Mouse (Mus musculus) layer of hippocampus, adult 2 months (tissue): ENCODE measurements around the gene Wfdc6a. TPM values are rescaled to one million over a fixed set of nuclear protein-coding genes. Genes with fewer than 3 reads are reported as not detected.

Experiments used
- DNase-seq, 2 experiments: peaks; one replicate each; pipeline ENCODE4 v3.0.0; 2022; ENCODE audit warnings: low spot score in 2 of 2
- H3K27ac ChIP-seq: fragments of 200-600 bp; 2 replicates; pipeline ENCODE4 v1.8.1; 2022
- H3K4me3 ChIP-seq: fragments of 200-600 bp; 2 replicates; pipeline ENCODE4 v1.8.1; 2022; ENCODE audit warnings: mild to moderate bottlenecking
- CTCF ChIP-seq: fragments of 200-600 bp; conservative IDR thresholded peaks from 2 replicates; pipeline ENCODE4 v1.8.1; 2022; ENCODE audit warnings: antibody characterized with exemption, mild to moderate bottlenecking, moderate library complexity
- total RNA-seq, 2 experiments: library from RNA; stranded (reverse); gene quantifications; 2 replicates each; pipeline ENCODE4 v1.2.3; 2021

Wfdc6a gene
- total RNA-seq, 2 experiments from 2014 or later, result not detected

GRCm38 (mm10) chr2:164564346-164564745 is 20.9 kb downstream of the Wfdc6a start:
- H3K27ac ChIP-seq, result no peak overlapping the region
- TF ChIP-seq CTCF, result no peak
- no peak overlapping the region for H3K4me3 ChIP-seq
- no peak for DNase-seq

- H3K4me3 ChIP-seq, result peak overlapping the region; percentile 47
- H3K27ac ChIP-seq, result no peak overlapping the region
- peak; percentile 27 to 49 for DNase-seq
- TF ChIP-seq CTCF, result peak; percentile 81
These were observed 21.8 kb downstream of the Wfdc6a start for GRCm38 (mm10) chr2:164563339-164564038.

DNA sequence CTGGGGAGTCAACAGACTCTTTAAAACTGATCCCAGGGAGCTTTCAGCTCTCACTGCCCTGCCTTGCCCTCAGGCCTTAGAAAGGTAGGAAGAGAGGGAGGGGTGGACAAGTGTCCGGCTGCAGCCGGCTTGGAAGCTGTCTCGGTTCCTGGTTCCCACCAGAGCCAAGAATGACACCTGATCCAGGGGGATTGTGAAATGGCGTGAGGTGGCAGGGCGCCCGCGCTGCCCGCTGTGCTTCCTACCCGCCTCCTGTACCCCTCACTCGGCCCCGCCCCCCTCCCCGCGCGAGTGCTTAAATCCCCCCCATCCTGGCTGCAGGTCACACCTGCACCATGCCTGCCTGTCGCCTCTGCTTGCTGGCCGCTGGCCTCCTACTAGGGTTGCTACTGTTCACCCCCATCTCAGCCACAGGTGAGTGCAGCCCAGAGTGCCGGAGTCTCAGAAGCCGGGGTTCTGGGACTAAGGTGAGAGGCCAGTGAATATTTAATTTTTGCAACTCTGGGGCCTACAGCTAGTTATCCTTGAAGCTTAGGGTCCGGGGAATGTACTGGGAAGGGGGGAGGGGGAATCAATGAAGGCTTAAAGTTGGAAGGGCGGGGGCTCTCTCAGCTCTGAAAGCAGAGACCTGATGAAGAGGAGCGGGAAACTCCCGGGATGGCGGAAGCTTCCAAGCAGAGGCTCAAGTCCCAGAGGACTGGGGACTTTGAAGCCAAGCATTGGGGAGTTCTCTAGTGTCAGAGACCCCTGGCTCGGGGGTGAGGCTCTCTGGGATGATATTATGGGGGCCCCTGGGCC is 22.7 kb downstream of the Wfdc6a start, which contains the start of gene Wfdc2:
TSS of gene Wfdc2 (plus strand) at position 23 of the 798 bp plus-strand sequence.
- H3K27ac ChIP-seq, result no peak within 1 kb of the TSS
- H3K4me3 ChIP-seq, result peak within 1 kb of the TSS; percentile 47
- TF ChIP-seq CTCF, result no peak
- no peak for DNase-seq

DNA sequence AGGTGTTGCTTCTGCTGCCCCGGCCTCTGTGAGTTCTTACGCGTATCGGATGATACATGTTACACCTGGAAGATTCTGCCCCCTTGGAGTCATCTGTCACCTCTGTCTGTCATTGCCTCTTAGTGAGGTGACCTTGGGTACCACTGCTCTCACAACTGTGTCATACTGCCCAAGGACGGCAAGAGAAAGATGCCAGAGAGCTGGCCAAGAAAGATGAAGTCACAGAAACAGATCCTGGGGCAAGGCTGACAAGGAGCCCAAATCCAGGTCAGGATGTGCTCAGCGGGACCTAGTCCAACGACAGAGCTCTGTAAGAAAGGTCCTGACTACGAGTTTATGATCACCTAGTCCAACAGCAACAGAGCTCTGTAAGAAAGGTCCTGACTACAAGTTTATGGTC is 25.1 kb downstream of the Wfdc6a start:
- H3K27ac ChIP-seq, result no peak overlapping the region
- no peak for DNase-seq
- TF ChIP-seq CTCF, result no peak
- no peak overlapping the region for H3K4me3 ChIP-seq

DNA sequence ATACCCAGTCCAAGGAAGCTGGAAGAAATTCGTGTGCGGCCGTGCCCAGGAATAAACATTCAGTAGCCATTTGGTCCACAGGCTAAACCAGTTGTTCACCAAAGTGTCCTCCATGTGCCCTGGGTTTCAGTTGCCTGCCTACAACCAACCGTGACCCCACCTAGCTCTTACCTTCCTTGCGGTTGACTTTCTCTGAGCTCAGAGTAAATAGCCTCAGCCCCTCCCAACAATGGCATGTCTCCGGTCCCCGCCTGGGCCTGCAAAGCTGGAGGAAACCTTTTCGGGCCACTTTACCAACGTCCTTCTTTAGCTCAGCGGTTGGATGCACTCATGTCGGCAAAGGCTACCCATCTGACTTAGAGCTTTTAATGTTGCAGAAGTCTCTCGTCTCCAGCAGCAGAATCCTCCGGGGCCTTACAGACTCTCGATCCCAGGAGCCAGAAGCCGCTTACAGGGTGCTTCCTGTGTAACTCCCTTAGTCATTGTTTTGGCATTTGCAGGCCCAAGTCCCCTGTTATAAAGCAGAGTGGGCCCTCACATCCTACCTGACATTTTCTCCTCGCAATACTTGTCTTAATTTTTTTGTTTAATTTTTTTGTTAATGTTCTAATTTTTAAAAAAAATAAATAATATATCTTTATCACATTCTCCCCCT is 26.1 kb downstream of the Wfdc6a start:
- H3K27ac ChIP-seq, result peak overlapping the region; percentile 36; the same call in 1 of the 2 replicates

DNA sequence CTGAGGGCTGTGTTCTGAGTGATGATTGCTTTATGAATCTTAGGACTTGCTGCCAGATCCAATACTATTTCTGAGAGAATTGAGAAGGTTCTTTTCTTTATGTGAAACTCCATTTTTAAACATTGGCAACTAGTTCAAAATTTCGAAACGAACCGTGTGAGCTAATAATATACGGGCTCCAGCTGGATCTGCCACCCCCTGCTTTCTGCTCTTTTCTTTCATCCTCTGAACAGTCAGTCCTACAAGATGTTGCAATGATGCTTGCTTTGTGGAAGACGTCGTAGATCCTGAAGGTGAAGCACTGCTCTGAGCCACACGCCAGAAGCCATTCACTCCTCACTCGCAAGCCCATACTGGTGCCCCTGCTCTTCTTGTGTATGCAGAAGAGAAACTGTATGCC is 26.8 kb downstream of the Wfdc6a start:
- DNase-seq, result peak; percentile 40 to 67
- TF ChIP-seq CTCF, result no peak

More for the DNA sequence above, 26.1 kb downstream of the Wfdc6a start:
- H3K4me3 ChIP-seq, result no peak overlapping the region
- no peak for TF ChIP-seq CTCF
- DNase-seq, result no peak

DNA sequence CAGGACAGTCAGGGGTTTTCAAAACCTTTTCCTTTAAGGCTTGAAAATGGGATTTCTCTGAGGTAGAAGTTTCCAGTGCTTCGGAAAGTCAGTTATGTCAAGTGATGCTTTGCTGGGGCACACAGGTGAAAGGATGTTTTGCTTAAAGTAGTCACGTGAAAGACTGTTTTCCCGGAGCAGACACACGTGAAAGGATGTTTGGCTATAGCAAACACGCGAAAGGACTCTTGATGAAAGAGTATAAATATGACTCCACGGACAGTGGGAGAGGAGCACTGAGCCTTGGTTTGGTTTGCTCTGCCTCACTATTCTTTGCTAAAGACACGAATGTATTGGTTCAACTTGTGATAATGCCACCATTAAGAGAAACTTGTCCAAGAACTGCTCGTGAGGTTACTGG is 33.7 kb downstream of the Wfdc6a start:
- Histone ChIP-seq H3K27ac (no peak overlapping the region), H3K4me3 (no peak overlapping the region)
- TF ChIP-seq CTCF, result no peak
- no peak for DNase-seq

More for the DNA sequence above, 26.8 kb downstream of the Wfdc6a start:
- Histone ChIP-seq H3K27ac (peak overlapping the region; percentile 56; the same call in 1 of the 2 replicates), H3K4me3 (no peak overlapping the region)

- no peak for DNase-seq
- Histone ChIP-seq H3K27ac (peak overlapping the region; percentile 78), H3K4me3 (no peak overlapping the region)
- no peak for TF ChIP-seq CTCF
These were observed 34.4 kb downstream of the Wfdc6a start for GRCm38 (mm10) chr2:164550895-164551269.

DNA sequence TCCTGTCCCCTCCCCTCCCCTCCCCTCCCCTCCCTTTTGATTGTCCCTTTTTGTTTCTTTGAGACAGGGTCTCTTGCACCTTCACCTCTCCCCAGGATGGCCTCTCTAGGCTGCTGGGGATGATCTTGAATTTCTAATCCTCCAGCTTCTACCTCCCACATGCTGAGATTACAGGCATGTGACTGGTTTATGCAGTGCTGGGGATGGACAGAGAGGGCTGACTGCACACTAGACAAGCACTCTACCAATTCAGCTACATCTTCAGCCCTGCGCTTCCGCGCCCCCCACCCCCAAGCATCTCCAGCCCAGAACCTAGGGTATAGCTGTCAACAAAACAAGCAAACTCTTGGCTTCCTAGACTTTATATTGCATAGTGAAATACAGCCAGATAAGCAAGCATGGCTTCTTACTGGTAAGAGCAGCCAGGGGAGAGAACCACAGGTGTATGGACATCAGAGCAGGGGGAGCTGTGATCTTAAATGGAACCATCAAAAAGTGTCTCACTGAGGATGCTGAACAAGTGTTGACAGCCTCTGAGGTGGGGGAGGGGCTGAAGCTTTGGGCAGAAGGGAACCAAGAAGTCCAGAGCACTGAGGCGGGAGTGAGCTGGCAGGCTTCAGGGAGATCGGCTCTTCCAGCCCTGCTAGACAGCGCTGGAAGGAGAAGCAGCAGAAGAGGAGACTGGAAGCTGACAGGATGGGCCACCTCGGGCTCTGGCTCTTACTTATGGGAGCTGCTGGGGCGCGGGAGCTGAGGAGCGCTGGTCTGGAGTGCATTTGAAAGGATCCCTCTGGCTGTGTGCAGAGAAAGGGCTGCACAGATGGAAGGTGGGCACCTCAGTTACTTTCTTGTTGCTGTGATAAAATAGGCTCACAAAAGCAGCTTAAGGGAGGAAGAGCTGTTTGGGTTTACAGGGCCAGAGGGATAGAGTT is 35.0 kb downstream of the Wfdc6a start:
- H3K27ac ChIP-seq, result peak overlapping the region; percentile 78
- no peak for TF ChIP-seq CTCF
- DNase-seq, result no peak
- H3K4me3 ChIP-seq, result no peak overlapping the region; the same call in 1 of the 2 replicates

GRCm38 (mm10) chr2:164549338-164549737 is 35.9 kb downstream of the Wfdc6a start:
- no peak for DNase-seq
- no peak overlapping the region for H3K27ac ChIP-seq
- H3K4me3 ChIP-seq, result no peak overlapping the region
- TF ChIP-seq CTCF, result no peak

DNA sequence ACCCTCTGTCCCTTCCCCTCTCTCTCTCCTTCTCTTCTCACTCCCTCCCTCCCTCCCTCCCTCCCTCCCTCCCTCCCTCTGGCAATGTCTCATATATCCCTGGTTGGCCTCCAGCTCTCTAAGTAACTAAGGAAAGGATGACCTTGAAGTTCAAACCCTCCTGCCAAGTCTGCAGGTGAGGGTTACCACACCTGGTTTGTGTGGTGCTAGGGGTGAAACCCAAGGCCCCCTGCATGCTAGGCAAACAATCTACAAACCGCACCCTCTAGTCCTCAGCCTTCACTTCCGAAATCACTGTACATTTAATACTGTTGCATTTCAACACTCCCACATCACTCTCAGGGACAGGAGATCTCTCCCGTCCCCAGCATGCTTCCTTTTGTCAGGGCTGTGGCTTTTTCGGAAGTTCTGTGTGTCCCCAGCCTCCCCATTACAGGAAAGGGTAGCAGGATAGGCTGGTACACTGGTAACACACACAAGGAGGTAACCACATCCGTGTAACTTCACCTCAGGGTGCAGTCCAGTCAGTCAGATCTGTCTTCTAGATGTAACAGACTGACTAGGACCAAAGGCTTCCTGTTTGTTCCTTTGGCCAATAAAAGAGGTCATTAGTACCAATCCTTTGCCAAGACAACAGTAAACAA is 40.7 kb downstream of the Wfdc6a start:
- TF ChIP-seq CTCF, result no peak

GRCm38 (mm10) chr2:164543745-164544144 is 41.5 kb downstream of the Wfdc6a start:
- Histone ChIP-seq H3K27ac (no peak overlapping the region), H3K4me3 (no peak overlapping the region)
- DNase-seq, result no peak
- no peak for TF ChIP-seq CTCF

More for the DNA sequence above, 40.7 kb downstream of the Wfdc6a start:
- no peak overlapping the region for H3K27ac ChIP-seq
- no peak for DNase-seq
- no peak overlapping the region for H3K4me3 ChIP-seq
